Mouse (Mus musculus) hindlimb bud, embryonic 11.5 days (tissue): Measurements from ENCODE around the gene Gm20929.
"Not testable (repeated sequence)": the region's sequence is repeated elsewhere in the genome, so short reads cannot be mapped to it uniquely, and the experiment has no call there.

Source experiments
- DNase-seq: peaks from one replicate; pipeline ENCODE4 v3.0.0-alpha.2; 2012; ENCODE audit warnings: low read depth, low spot score; ENCODE audit errors: extremely low spot score

Gene Gm20929

GRCm38 (mm10) chrY:53843649-53844048 is at the start of gene Gm20929:
TSS of gene Gm20929 (plus strand) at chrY:53843949.
- not testable (repeated sequence) for DNase-seq
